ENCODE assay signal across 8 mouse cellular contexts in the genomic region with DNA sequence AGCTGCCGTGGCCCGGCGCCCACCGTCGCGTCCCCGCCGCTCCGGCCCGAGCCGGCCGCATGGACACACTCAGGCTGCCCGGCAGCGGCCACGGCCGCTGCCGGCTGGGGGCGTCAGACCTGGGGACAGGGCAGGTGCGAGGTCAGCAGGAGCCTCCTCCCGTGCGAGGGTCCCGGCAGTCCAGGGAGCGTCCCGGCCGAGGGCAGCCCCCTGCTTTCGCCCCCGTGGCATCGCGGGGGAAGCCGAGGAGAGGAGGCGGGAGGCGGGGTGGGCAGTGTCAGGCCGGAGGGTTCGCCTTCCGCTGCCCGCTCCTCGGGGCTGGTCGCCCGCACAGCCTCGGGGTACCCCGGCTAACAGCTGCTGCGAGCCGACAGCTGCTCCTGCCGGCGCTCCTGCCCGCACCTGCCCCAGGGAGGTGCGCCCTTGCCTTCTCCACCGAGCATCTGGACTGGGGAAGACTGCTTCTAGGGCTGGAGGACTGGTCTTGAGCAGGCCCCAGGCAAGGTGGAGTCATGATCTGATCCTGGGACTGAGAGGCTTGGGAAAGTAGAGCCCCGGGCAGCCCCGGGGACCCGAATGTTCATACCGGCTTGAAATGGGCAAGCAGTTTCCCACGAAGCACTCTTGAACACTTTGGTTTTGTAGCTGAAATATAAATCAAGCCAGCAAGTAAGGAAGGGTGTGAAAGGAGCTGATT. TPM values are rescaled to one million over a fixed set of nuclear protein-coding genes. Genes with fewer than 3 reads are reported as not detected.
DNase-seq lines count a peak whose midpoint lies in the region; ATAC-seq and TF ChIP-seq lines count a peak whose summit lies in the region.

No protein-coding gene starts in this region.

- no peaks in the 10 kb centered on the region for H3K27me3 ChIP-seq in erythroblast, embryonic 14.5 days (ENCODE audit: control insufficient read depth)
- no peaks in the 10 kb centered on the region for H3K27me3 ChIP-seq in hindbrain, embryonic 14.5 days (ENCODE audit: control insufficient read depth, insufficient read depth, low read length)
- no peaks in the 10 kb centered on the region for H3K27me3 ChIP-seq in limb, embryonic 14.5 days (ENCODE audit: control insufficient read depth, insufficient read depth, low read length)
- no peaks in the 10 kb centered on the region for H3K27me3 ChIP-seq in midbrain, embryonic 15.5 days (replicated peaks)
- no peaks in the 10 kb centered on the region for H3K27me3 ChIP-seq in stomach, embryonic 14.5 days (ENCODE audit: control insufficient read depth, insufficient read depth, low read length)

- H3K4me1 ChIP-seq in erythroblast, embryonic 14.5 days (ENCODE audit: control insufficient read depth) = peaks cover 36% of the 10 kb centered on the region
- H3K4me1 ChIP-seq in hindbrain, embryonic 14.5 days (replicated peaks; ENCODE audit: control insufficient read depth, insufficient read depth, low read length) = peaks cover 10% of the 10 kb centered on the region
- peaks cover 6% of the 10 kb centered on the region for H3K4me1 ChIP-seq in limb, embryonic 14.5 days (ENCODE audit: control insufficient read depth, insufficient read depth, low read length)
- H3K4me1 ChIP-seq in midbrain, embryonic 15.5 days = peaks cover 14% of the 10 kb centered on the region
- peaks cover 9% of the 10 kb centered on the region; the same call in 1 of the 2 replicates for H3K4me1 ChIP-seq in stomach, embryonic 14.5 days (ENCODE audit: control insufficient read depth, insufficient read depth, low read length)

- peak overlapping the region; percentile 94 for H3K9ac ChIP-seq in hindbrain, embryonic 14.5 days
- H3K9ac ChIP-seq in limb, embryonic 14.5 days (ENCODE audit: low read depth, low read length, severe bottlenecking) = peak overlapping the region; percentile 93
- H3K9ac ChIP-seq in midbrain, embryonic 15.5 days = peak overlapping the region; percentile 100
- peak overlapping the region; percentile 92 for H3K9ac ChIP-seq in stomach, embryonic 14.5 days (replicated peaks; ENCODE audit: low read depth, low read length)

- peak overlapping the region; percentile 69 for H3K4me2 ChIP-seq in hindbrain, embryonic 14.5 days (replicated peaks)
- peak overlapping the region; percentile 68 for H3K4me2 ChIP-seq in limb, embryonic 14.5 days (replicated peaks; ENCODE audit: low read depth, low read length, severe bottlenecking)
- peak overlapping the region; percentile 75 for H3K4me2 ChIP-seq in midbrain, embryonic 15.5 days
- peak overlapping the region; percentile 62 for H3K4me2 ChIP-seq in stomach, embryonic 14.5 days (replicated peaks; ENCODE audit: low read depth, low read length)

- H3K27ac ChIP-seq in hindbrain, embryonic 14.5 days = peak overlapping the region; percentile 92
- peak overlapping the region; percentile 92 for H3K27ac ChIP-seq in limb, embryonic 14.5 days (replicated peaks; ENCODE audit: low read depth, low read length)
- H3K27ac ChIP-seq in midbrain, embryonic 15.5 days = peak overlapping the region; percentile 96
- peak overlapping the region; percentile 95 for H3K27ac ChIP-seq in stomach, embryonic 14.5 days (ENCODE audit: low read length)

- no peak for TF ChIP-seq POLR2A in limb, embryonic 14.5 days (IDR thresholded peaks at IDR 0.05; ENCODE audit: borderline replicate concordance, extremely low read depth, insufficient read depth, insufficient read length)

- ATAC-seq in hindbrain, embryonic 14.5 days (ENCODE audit: low FRiP score) = peak; percentile 57
- ATAC-seq in limb, embryonic 14.5 days (ENCODE audit: low FRiP score, low read depth) = peak; percentile 77
- peak; percentile 72 for ATAC-seq in midbrain, embryonic 15.5 days (replicated peaks)
- peak; percentile 29; the same call in 1 of the 2 replicates for ATAC-seq in stomach, embryonic 14.5 days (ENCODE audit: insufficient number of reproducible peaks, insufficient read depth, low FRiP score, low read depth)

- peaks cover 15% of the 10 kb centered on the region for H3K36me3 ChIP-seq in erythroblast, embryonic 14.5 days (ENCODE audit: control insufficient read depth)
- H3K36me3 ChIP-seq in hindbrain, embryonic 14.5 days (replicated peaks; ENCODE audit: control insufficient read depth, insufficient read depth) = no peaks in the 10 kb centered on the region
- H3K36me3 ChIP-seq in limb, embryonic 14.5 days (ENCODE audit: control insufficient read depth, insufficient read depth, low read length) = no peaks in the 10 kb centered on the region
- no peaks in the 10 kb centered on the region for H3K36me3 ChIP-seq in midbrain, embryonic 15.5 days (replicated peaks)
- H3K36me3 ChIP-seq in stomach, embryonic 14.5 days (ENCODE audit: control insufficient read depth, insufficient read depth, low read length) = no peaks in the 10 kb centered on the region; the same call in 1 of the 2 replicates

- peak overlapping the region; percentile 100 for H3K4me3 ChIP-seq in erythroblast, embryonic 14.5 days (replicated peaks)
- H3K4me3 ChIP-seq in hindbrain, embryonic 14.5 days (replicated peaks; ENCODE audit: low read length) = peak overlapping the region; percentile 82
- H3K4me3 ChIP-seq in limb, embryonic 14.5 days (replicated peaks; ENCODE audit: low read length) = peak overlapping the region; percentile 98
- H3K4me3 ChIP-seq in midbrain, embryonic 15.5 days = peak overlapping the region; percentile 99
- peak overlapping the region; percentile 99 for H3K4me3 ChIP-seq in stomach, embryonic 14.5 days (ENCODE audit: low read depth, low read length)

- DNase-seq in adrenal gland, adult 18-20 months (ENCODE audit: low spot score in 2 of 2) = peak; percentile 53 to 66
- DNase-seq in adrenal gland, adult (ENCODE audit: inconsistent age in 2 of 2, low spot score in 1 of 2) = no peak
- DNase-seq in R1 (ENCODE audit: low read depth, low spot score) = peak; percentile 68
- DNase-seq in hindbrain, embryonic 14.5 days (ENCODE audit: low spot score) = peak; percentile 28
- DNase-seq in limb, embryonic 14.5 days (ENCODE audit: low spot score) = no peak

- H3K9me3 ChIP-seq in erythroblast, embryonic 14.5 days (ENCODE audit: control insufficient read depth, low read length) = no peaks in the 10 kb centered on the region
- H3K9me3 ChIP-seq in hindbrain, embryonic 14.5 days (ENCODE audit: control insufficient read depth, low read length) = no peaks in the 10 kb centered on the region
- H3K9me3 ChIP-seq in limb, embryonic 14.5 days (ENCODE audit: control insufficient read depth, low read length) = no peaks in the 10 kb centered on the region
- H3K9me3 ChIP-seq in midbrain, embryonic 15.5 days = no peaks in the 10 kb centered on the region
- H3K9me3 ChIP-seq in stomach, embryonic 14.5 days (ENCODE audit: control insufficient read depth, low read depth, low read length) = no peaks in the 10 kb centered on the region

- WGBS in hindbrain, embryonic 14.5 days = 0% methylated on average over 53 of the region's 53 CpGs
- WGBS in limb, embryonic 14.5 days = under 1% methylated on average over 37 of the region's 53 CpGs
- WGBS in midbrain, embryonic 15.5 days = under 1% methylated on average over 53 of the region's 53 CpGs
- WGBS in stomach, embryonic 14.5 days = under 1% methylated on average over 53 of the region's 53 CpGs

RNA-seq across cellular contexts. Expression of gene Gigyf2, which starts 0.5 kb away (rescaled TPM):
- total RNA-seq in adrenal gland, adult 18-20 months (2021) = 100 to 1,000 TPM in 1 of 2 experiments, 10 to 100 TPM in 1; 79.7 to 101 TPM
- polyA plus RNA-seq in erythroblast, embryonic 14.5 days (2012) = 1.3 and 1.5 TPM in 2 replicates
- polyA plus RNA-seq in hindbrain, embryonic 14.5 days (2014; fragmentation: Nextera tagmentation; extraction: Ambion mirVana) = 59.3 and 69.2 TPM in 2 replicates
- 64.0 and 65.6 TPM in 2 replicates for polyA plus RNA-seq in limb, embryonic 14.5 days (2012; rRNA removed)
- polyA plus RNA-seq in limb, embryonic 14.5 days (2014; fragmentation: Nextera tagmentation; extraction: Ambion mirVana) = 47.7 and 57.5 TPM in 2 replicates
- polyA plus RNA-seq in midbrain, embryonic 15.5 days (2015; fragmentation: Nextera tagmentation; extraction: Ambion mirVana) = 65.9 and 72.9 TPM in 2 replicates
- 55.1 and 61.2 TPM in 2 replicates for polyA plus RNA-seq in stomach, embryonic 14.5 days (2014; fragmentation: Nextera tagmentation; extraction: Ambion mirVana)

Comparison
In these comparisons a context has a peak if more than half of its experiments do, and no peak if none do; other contexts are left out.
1. DNase-seq: peak in adrenal gland, adult 18-20 months (2 of 2), R1 (single experiment) and hindbrain, embryonic 14.5 days (single experiment); none in adrenal gland, adult (0 of 2) and limb, embryonic 14.5 days (single experiment).
2. RNA of gene Gigyf2, which starts 0.5 kb away (polyA plus RNA-seq): 65.9 to 72.9 TPM in midbrain, embryonic 15.5 days, 59.3 to 69.2 TPM in hindbrain, embryonic 14.5 days, 47.7 to 65.6 TPM in limb, embryonic 14.5 days and 55.1 to 61.2 TPM in stomach, embryonic 14.5 days; 1.3 to 1.5 TPM in erythroblast, embryonic 14.5 days; every median in the first group is over 10 times any median in the second.
3. Peak in every context shown above with its lines, with median percentiles within 50 percentile points of each other: H3K4me3 ChIP-seq, ATAC-seq, H3K27ac ChIP-seq, H3K4me2 ChIP-seq and H3K9ac ChIP-seq.